Mouse (Mus musculus) neural tube, embryonic 15.5 days (tissue): ENCODE measurements around the gene Smchd1. TPM values are rescaled to one million over a fixed set of nuclear protein-coding genes. Genes with fewer than 3 reads are reported as not detected.
A peak's percentile ranks its signal among the peaks of the same experiment; 100 is the strongest.
"Not testable (repeated sequence)": the region's sequence is repeated elsewhere in the genome, so short reads cannot be mapped to it uniquely, and the experiment has no call there.

Experiments
- ATAC-seq: fragments of 200-750 bp; cut with Nextera tagmentation; 2 replicates; pipeline ENCODE4 v1.8.0; 2017; ENCODE audit warnings: mild to moderate bottlenecking, moderate TSS enrichment, moderate library complexity; ENCODE audit not compliant: low FRiP score
- H3K27ac ChIP-seq: fragments of 300-500 bp; sonication (generic); replicated peaks from 2 replicates; pipeline ENCODE4 v1.5.1; 2015; ENCODE audit warnings: mild to moderate bottlenecking, inconsistent platforms
- H3K27me3 ChIP-seq: fragments of 300-500 bp; sonication (generic); replicated peaks from 2 replicates; pipeline ENCODE4 v1.6.1; 2015; ENCODE audit warnings: inconsistent platforms
- H3K36me3 ChIP-seq: fragments of 300-500 bp; sonication (generic); 2 replicates; pipeline ENCODE4 v1.6.1; 2015; ENCODE audit warnings: inconsistent platforms
- H3K4me1 ChIP-seq: fragments of 300-500 bp; sonication (generic); 2 replicates; pipeline ENCODE4 v1.6.1; 2015; ENCODE audit warnings: inconsistent platforms
- H3K4me2 ChIP-seq: fragments of 300-500 bp; sonication (generic); 2 replicates; pipeline ENCODE4 v1.6.1; 2015; ENCODE audit warnings: inconsistent platforms, mild to moderate bottlenecking, moderate library complexity
- H3K4me3 ChIP-seq: fragments of 300-500 bp; sonication (generic); replicated peaks from 2 replicates; pipeline ENCODE4 v1.5.1; 2015; ENCODE audit warnings: mild to moderate bottlenecking, inconsistent platforms
- H3K9ac ChIP-seq: fragments of 300-500 bp; sonication (generic); replicated peaks from 2 replicates; pipeline ENCODE4 v1.6.1; 2015; ENCODE audit warnings: mild to moderate bottlenecking, inconsistent platforms
- H3K9me3 ChIP-seq: fragments of 300-500 bp; sonication (generic); replicated peaks from 2 replicates; pipeline ENCODE4 v1.6.1; 2016; ENCODE audit warnings: inconsistent platforms
- WGBS: fragments of 180-500 bp; shearing (Covaris S2); methylation state at CpG from one replicate; pipeline ENCODE4 v1.1.7; 2015; ENCODE audit warnings: mixed read lengths; 5-methylcytosine and 5-hydroxymethylcytosine counted together
- polyA plus RNA-seq: library from polyadenylated mRNA; unstranded; fragments of >200 nt; fragmentation: Nextera tagmentation; extraction: Ambion mirVana; gene quantifications from 2 replicates; pipeline ENCODE4 v1.2.1, GENCODE M21; 2015

The Smchd1 gene
- polyA plus RNA-seq, 1 experiment from 2014 or later = 42.4 TPM

DNA sequence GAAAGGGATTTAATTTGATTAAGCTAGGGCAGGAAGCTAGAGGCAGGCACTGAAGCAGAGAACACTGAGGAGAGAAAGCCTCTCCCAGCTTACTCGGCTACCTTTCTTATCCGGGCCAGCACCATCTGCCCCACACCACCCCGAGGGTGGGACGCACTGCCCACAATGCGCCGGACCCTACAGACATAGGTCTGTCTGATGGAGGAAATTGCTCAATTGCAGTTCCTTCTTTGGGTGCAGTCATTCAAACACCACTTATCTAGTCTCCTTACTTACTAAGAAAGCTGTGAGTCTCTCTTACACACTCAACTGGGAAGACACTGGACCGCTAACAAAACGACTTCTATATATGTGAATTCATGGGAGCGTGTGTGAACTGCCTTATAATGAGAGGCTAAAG lies 137.6 kb downstream of the Smchd1 start:
- Histone ChIP-seq H3K27me3 (no peaks in the 10 kb centered on the region), H3K36me3 (no peaks in the 10 kb centered on the region), H3K9me3 (no peaks in the 10 kb centered on the region; the same call in 1 of the 2 replicates), H3K9ac (no peak overlapping the region), H3K4me3 (no peak overlapping the region), H3K4me2 (no peak overlapping the region), H3K4me1 (no peaks in the 10 kb centered on the region), H3K27ac (no peak overlapping the region)
- WGBS = 93% methylated on average over 9 of the region's 9 CpGs
- no peak for ATAC-seq

DNA sequence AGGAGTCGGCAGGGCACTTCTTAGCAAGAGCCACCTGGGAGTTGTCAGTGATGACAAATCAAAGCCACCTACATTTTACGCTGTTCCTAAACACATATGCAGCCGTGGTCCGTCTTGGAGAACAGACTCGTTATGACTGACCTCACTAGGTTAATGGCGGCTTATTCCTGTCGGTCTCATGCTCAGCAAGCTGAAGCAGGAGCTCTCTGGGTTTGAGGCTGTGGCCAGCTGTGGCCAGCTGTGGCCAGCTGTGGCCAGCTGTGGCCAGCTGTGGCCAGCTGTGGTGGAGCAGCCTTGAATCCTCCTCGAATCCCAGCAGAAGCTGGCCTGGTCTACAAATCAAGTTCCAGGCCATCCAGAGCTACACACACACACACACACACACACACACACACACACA lies 138.7 kb downstream of the Smchd1 start:
- WGBS = 81% methylated on average over 8 of the region's 8 CpGs
- H3K9me3 ChIP-seq = no peaks in the 10 kb centered on the region; the same call in 1 of the 2 replicates
- no peak overlapping the region for H3K4me3 ChIP-seq
- no peaks in the 10 kb centered on the region for H3K4me1 ChIP-seq
- no peak overlapping the region for H3K4me2 ChIP-seq
- no peak for ATAC-seq
- H3K27me3 ChIP-seq = no peaks in the 10 kb centered on the region
- H3K36me3 ChIP-seq = no peaks in the 10 kb centered on the region
- H3K9ac ChIP-seq = no peak overlapping the region
- no peak overlapping the region for H3K27ac ChIP-seq

DNA sequence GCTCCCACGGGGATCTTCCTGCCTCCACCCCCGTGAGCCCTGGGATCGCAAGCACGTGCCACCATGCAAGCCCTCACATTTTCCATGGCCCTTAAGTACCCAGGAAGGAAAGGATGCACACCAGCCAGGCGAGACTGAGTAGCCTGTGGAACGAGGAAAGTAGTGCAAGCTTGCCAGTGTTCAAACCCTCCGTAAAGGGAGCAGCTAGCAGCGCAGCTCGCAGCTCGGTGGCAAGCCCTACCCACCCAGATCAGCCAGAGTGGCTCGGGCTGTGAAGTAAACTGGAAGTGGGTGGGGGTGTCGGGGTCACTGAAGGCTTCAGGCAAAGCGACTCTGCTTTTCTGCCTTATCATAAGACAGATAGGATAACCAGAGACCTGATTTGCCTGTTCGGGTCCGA lies 142.8 kb downstream of the Smchd1 start:
- WGBS = 77% methylated on average over 15 of the region's 15 CpGs
- Histone ChIP-seq H3K27ac (no peak overlapping the region), H3K9me3 (no peaks in the 10 kb centered on the region; the same call in 1 of the 2 replicates), H3K4me3 (no peak overlapping the region), H3K27me3 (no peaks in the 10 kb centered on the region), H3K4me1 (no peaks in the 10 kb centered on the region), H3K4me2 (no peak overlapping the region), H3K9ac (no peak overlapping the region), H3K36me3 (no peaks in the 10 kb centered on the region)
- no peak for ATAC-seq

DNA sequence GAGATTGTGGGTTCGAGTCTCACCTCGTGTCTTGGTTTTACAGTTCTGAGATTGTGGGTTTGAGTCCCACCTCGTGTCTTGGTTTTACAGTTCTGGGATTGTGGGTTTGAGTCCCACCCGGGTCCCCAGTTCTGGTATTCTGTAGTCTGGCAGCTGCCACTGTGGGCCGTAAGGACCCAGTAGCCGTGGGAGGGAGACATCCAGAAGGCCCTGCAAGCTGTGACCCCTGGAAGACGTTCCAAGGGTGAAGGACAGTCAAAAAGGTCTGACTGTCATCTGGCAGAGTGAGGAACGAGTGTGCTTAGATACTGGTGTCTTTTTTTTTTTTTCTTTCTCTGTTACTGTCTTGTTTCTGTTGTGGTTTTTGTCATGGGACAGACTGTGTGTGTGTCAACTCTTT lies 154.4 kb downstream of the Smchd1 start:
- 87% methylated on average over 8 of the region's 8 CpGs for WGBS

DNA sequence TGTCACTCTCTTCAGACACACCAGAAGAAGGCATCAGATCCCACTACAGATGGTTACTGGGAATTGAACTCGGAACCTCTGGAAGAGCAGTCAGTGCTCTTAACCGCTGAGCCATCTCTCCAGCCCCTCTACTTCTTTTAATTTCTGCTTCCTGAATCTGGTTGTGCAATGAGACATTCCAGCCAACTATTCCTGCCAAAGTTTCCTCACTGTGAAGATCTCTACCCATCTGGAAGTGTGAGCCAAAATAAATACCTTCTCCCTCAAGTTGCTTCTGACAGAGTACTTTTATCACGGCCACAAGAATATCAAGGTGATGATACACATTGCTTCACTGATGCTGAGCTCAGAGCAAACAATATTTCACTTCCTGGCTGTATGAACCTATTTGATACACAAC lies 155.8 kb downstream of the Smchd1 start:
- no peak overlapping the region for H3K4me3 ChIP-seq
- no peak overlapping the region for H3K4me2 ChIP-seq
- no peaks in the 10 kb centered on the region for H3K4me1 ChIP-seq
- no peak overlapping the region for H3K27ac ChIP-seq
- H3K9ac ChIP-seq = no peak overlapping the region
- 98% methylated on average over 3 of the region's 3 CpGs for WGBS
- no peaks in the 10 kb centered on the region for H3K36me3 ChIP-seq
- no peaks in the 10 kb centered on the region for H3K9me3 ChIP-seq
- H3K27me3 ChIP-seq = no peaks in the 10 kb centered on the region
- no peak for ATAC-seq

More for the DNA sequence above, 154.4 kb downstream of the Smchd1 start:
- H3K9ac ChIP-seq, H3K27ac ChIP-seq, H3K36me3 ChIP-seq, H3K9me3 ChIP-seq, H3K27me3 ChIP-seq, H3K4me1 ChIP-seq, ATAC-seq, H3K4me3 ChIP-seq, H3K4me2 ChIP-seq: not testable (repeated sequence)

DNA sequence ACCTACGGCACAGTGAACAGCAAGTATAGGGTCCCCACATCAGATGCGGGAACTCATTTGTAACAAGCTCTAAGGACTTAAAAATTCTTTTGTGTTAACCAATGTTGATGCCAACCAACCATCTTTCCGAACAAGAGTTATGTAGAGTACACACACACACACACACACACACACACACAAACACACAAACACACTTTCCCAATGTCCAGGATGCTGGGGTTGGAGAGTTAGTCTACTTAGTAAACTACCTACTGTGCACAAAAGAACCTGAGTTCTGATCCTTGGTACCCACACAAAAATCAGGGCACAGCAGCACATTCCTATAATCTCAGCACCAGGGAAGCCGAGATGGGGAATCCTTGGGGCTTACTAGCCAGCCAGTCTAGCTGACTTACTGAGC lies 157.6 kb downstream of the Smchd1 start:
- Histone ChIP-seq H3K9me3 (no peaks in the 10 kb centered on the region), H3K4me3 (no peak overlapping the region), H3K27ac (no peak overlapping the region), H3K27me3 (peaks cover 2% of the 10 kb centered on the region; the same call in 1 of the 2 replicates), H3K9ac (no peak overlapping the region), H3K36me3 (no peaks in the 10 kb centered on the region), H3K4me2 (no peak overlapping the region), H3K4me1 (no peaks in the 10 kb centered on the region)
- 89% methylated on average over 4 of the region's 4 CpGs for WGBS
- no peak for ATAC-seq

DNA sequence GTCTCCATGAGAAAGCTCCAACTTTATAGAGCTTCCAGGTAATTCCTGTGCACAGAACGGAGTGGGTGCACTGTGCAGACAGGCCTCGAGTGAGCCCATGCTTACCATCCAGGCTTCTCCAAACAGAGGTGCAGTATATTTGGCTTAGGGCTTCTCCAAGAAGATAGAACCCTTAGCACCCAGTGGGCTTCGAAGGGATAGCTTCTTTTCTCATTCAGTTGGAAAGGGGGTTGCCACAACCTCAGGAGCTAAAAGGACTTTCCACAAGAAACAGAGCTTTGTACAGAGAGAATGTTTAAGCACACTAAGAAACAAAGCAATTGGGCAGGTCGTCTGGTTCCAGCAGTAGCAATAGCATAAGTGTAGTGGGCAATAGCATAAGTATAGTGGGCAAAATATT lies 160.8 kb downstream of the Smchd1 start:
- no peaks in the 10 kb centered on the region for H3K9me3 ChIP-seq
- 77% methylated on average over 4 of the region's 4 CpGs for WGBS
- H3K27ac ChIP-seq = no peak overlapping the region
- H3K9ac ChIP-seq = no peak overlapping the region
- H3K4me1 ChIP-seq = peaks cover 23% of the 10 kb centered on the region
- peaks cover 25% of the 10 kb centered on the region for H3K27me3 ChIP-seq
- H3K4me3 ChIP-seq = no peak overlapping the region
- no peaks in the 10 kb centered on the region for H3K36me3 ChIP-seq
- H3K4me2 ChIP-seq = no peak overlapping the region
- no peak for ATAC-seq

DNA sequence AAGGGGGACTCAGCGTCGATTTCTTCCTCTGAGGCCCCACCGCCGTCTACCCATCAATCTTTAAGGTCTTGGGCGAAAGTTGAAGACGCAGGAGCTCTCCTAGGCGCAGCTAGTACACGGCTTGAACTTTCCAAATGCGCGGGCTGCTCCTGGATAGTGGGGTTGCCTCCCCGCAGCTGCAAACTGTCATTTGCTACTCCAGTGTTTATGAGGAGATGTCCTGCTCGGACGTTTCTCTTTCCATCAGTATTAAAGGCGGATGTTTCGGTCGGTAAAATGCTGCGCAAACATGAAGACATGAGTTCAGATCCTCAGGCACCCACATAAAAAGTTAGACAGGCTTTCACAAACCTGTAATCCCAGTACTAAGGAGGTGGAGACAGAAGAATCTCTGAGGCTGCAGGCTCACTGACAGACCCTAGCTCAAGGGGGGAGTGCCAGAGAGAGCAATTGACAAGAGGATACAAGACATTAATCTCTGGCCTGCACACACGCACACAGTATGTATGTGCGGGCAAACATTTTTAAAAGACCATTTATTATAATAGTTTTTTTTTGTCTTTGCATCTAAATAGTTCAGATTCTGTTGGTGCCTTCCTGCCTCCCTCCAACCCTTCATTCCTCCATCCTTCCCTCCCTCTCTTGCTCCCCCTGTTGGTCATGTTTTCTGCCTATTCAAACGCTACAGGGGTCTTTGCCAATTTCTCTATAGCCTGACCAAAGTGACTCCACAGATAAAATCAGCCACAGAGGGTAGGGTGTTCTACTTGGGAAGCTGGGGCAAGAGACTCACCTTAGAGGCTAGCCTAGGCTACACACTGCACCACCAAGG lies 163.6 kb downstream of the Smchd1 start, which contains the start of gene Emilin2:
Gene Emilin2, minus strand, starts transcription at position 639 of the 832 bp plus-strand sequence.
- Histone ChIP-seq H3K9ac (peak within 1 kb of the TSS; percentile 67), H3K4me1 (peaks cover 28% of the 10 kb centered on the region), H3K27me3 (peaks cover 31% of the 10 kb centered on the region), H3K36me3 (no peaks in the 10 kb centered on the region), H3K4me2 (peak within 1 kb of the TSS; percentile 100), H3K27ac (no peak within 1 kb of the TSS), H3K9me3 (no peaks in the 10 kb centered on the region), H3K4me3 (peak within 1 kb of the TSS; percentile 62)
- 0 out of 2 replicates have a peak, but pooled peaks have one; percentile 22 for ATAC-seq
- 8% methylated on average over 20 of the region's 20 CpGs for WGBS

DNA sequence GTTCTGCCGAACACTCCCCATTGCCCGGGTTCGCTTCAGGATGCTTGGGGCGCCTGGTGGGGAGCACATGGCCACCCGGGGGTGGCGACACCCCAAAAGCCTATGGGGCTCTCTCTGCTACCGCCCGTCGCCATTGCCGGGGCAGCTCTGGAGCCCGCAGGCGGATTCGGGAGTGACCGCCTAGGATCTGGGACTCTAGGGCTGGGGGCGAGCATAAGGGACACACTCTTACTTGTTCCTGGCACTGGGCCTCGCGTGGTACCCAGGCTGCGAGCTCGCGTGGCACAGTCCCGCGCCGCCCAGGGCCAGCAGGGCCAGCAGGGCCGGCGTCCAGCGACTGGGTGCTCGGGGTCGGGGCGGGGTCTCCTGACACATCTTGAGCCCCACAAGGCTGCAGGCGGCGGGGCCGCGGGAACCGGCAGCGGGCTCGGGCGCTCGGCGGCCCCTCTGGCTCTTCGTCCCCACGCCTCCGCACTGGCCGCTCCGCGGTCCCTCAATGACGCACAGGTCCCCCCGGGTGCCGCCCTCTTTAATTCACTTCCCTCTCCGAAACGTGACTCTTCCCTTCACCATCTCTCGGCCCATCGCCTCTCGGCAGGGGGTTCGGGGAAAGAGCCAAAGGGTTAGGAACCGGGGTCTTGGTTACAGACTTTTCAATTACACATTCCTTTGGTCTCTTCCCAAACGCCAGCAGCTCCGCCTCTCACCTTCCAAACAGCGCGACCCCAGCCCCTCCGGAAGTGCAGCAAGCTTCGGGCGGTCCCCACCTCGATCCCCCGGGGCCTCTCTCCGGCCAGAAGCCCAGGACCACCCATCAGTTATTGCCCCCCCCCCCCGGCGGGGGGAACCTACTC lies 164.4 kb downstream of the Smchd1 start:
- Histone ChIP-seq H3K36me3 (no peaks in the 10 kb centered on the region), H3K27ac (no peak overlapping the region), H3K9me3 (no peaks in the 10 kb centered on the region), H3K4me3 (peak overlapping the region; percentile 62), H3K4me1 (peaks cover 28% of the 10 kb centered on the region), H3K9ac (peak overlapping the region; percentile 67), H3K4me2 (peak overlapping the region; percentile 100), H3K27me3 (peaks cover 31% of the 10 kb centered on the region)
- WGBS = under 1% methylated on average over 67 of the region's 67 CpGs
- peak; percentile 54; the same call in 1 of the 2 replicates for ATAC-seq

DNA sequence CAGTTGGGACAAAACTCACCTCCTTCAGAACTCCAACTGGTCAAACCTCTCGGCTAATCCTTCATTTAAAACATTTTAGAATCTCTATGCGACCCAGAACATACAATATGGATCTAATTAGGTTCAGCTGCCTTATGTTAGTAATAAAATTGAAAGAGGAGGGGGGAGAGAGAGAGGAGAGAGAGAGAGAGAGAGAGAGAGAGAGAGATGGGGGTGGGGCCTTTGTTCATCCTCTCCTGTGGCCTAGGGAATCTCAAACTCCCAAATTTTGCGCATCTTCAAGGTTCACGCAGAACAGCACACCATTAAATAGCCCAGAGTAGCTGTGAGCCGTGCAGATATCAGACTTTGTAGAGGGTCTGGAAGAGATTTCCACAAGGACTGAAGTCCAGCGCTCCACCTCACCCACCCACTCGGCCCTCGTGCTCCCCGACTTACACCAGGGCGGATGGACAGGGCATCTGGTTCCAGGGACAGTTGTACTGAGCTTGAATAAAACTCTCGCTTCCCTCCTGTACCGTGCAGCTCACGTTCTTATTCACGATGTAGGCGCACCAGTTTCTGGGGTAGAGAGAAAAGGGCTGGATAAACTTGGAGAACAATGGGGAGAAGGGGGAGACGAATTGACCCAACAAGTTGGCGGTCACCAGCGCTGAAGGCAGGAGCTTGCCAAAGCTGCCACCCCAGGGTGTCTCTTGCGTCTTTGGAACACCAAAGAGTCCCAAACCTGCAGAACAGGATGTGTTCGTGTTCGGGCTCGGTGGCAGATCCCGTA lies 165.2 kb downstream of the Smchd1 start:
- Histone ChIP-seq H3K4me3 (peak overlapping the region; percentile 62), H3K4me2 (peak overlapping the region; percentile 100), H3K27ac (no peak overlapping the region), H3K27me3 (peaks cover 31% of the 10 kb centered on the region), H3K4me1 (peaks cover 28% of the 10 kb centered on the region), H3K36me3 (no peaks in the 10 kb centered on the region), H3K9me3 (no peaks in the 10 kb centered on the region), H3K9ac (peak overlapping the region; percentile 67)
- ATAC-seq = 0 out of 2 replicates have a peak, but pooled peaks have one; percentile 42
- 3% methylated on average over 23 of the region's 23 CpGs for WGBS

DNA sequence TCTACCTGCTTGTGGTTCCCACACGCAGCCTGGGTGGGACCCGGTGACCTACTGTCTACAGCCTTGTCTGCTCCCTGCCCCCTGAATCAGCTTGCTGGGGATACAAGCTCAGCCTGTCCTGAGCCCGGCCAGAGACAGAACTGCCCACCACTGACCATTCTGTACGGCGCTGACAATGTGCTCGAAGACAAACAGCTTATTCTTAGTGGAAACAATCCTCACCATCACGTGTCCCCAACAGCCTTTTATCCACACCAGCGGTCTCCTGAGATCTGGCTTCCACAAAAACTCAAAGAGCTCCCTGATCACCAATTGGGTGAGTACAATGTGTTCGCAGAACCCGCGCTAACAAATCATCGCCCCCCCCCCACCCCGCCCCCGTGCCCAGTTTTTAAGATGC lies 166.0 kb downstream of the Smchd1 start:
- no peak overlapping the region for H3K27ac ChIP-seq
- no peak overlapping the region for H3K4me3 ChIP-seq
- H3K4me1 ChIP-seq = peaks cover 28% of the 10 kb centered on the region
- H3K4me2 ChIP-seq = peak overlapping the region; percentile 100
- no peaks in the 10 kb centered on the region for H3K36me3 ChIP-seq
- ATAC-seq = no peak
- no peak overlapping the region for H3K9ac ChIP-seq
- 13% methylated on average over 14 of the region's 14 CpGs for WGBS
- peaks cover 31% of the 10 kb centered on the region for H3K27me3 ChIP-seq
- no peaks in the 10 kb centered on the region for H3K9me3 ChIP-seq
